Mouse (Mus musculus) embryonic facial prominence, embryonic 11.5 days (tissue): ENCODE measurements around the gene Farp2. TPM values are rescaled to one million over a fixed set of nuclear protein-coding genes. Genes with fewer than 3 reads are reported as not detected.
A peak's percentile ranks its signal among the peaks of the same experiment; 100 is the strongest.

ENCODE experiments used
- ATAC-seq: fragments of 200-750 bp; cut with Nextera tagmentation; replicated peaks from 2 replicates; pipeline ENCODE4 v1.8.0; 2017; ENCODE audit warnings: low read depth; ENCODE audit not compliant: insufficient number of reproducible peaks, low FRiP score, low TSS enrichment
- DNase-seq: peaks from one replicate; pipeline ENCODE4 v3.0.0-alpha.2; 2015; ENCODE audit warnings: low spot score
- H3K27ac ChIP-seq: fragments of 300-500 bp; sonication (generic); replicated peaks from 2 replicates; pipeline ENCODE4 v1.5.1; 2014; ENCODE audit warnings: mild to moderate bottlenecking, low read depth, low read length, control low read depth
- H3K27me3 ChIP-seq: fragments of 300-500 bp; sonication (generic); 2 replicates; pipeline ENCODE4 v1.6.1; 2014; ENCODE audit warnings: mild to moderate bottlenecking, low read length, moderate library complexity, mixed read lengths; ENCODE audit not compliant: control insufficient read depth, insufficient read depth
- H3K36me3 ChIP-seq: fragments of 300-500 bp; sonication (generic); replicated peaks from 2 replicates; pipeline ENCODE4 v1.6.1; 2014; ENCODE audit warnings: low read depth, mild to moderate bottlenecking, low read length, moderate library complexity, mixed read lengths; ENCODE audit not compliant: control insufficient read depth, insufficient read depth
- H3K4me1 ChIP-seq: fragments of 300-500 bp; sonication (generic); 2 replicates; pipeline ENCODE4 v1.6.1; 2014; ENCODE audit warnings: low read length, mixed read lengths; ENCODE audit not compliant: control insufficient read depth, insufficient read depth
- H3K4me2 ChIP-seq: fragments of 300-500 bp; sonication (generic); 2 replicates; pipeline ENCODE4 v1.6.1; 2014; ENCODE audit warnings: low read depth, mild to moderate bottlenecking, control low read depth, low read length, moderate library complexity
- H3K4me3 ChIP-seq: fragments of 300-500 bp; sonication (generic); 2 replicates; pipeline ENCODE4 v1.5.1; 2014; ENCODE audit warnings: low read depth, low read length, control low read depth
- H3K9ac ChIP-seq: fragments of 300-500 bp; sonication (generic); replicated peaks from 2 replicates; pipeline ENCODE4 v1.6.1; 2014; ENCODE audit warnings: mild to moderate bottlenecking, control low read depth, low read length
- H3K9me3 ChIP-seq: fragments of 300-500 bp; sonication (generic); replicated peaks from 2 replicates; pipeline ENCODE4 v1.6.1; 2016; ENCODE audit warnings: mild to moderate bottlenecking, low read length, inconsistent platforms, mixed read lengths; ENCODE audit not compliant: control insufficient read depth
- WGBS: fragments of 180-500 bp; shearing (Covaris S2); extraction: QIAGEN DNeasy Blood & Tissue Kit; methylation state at CpG from one replicate; pipeline ENCODE4 v1.1.7; 2014; 5-methylcytosine and 5-hydroxymethylcytosine counted together
- polyA plus RNA-seq: library from polyadenylated mRNA; unstranded; fragments of >200 nt; fragmentation: Nextera tagmentation; extraction: Ambion mirVana; gene quantifications from 2 replicates; pipeline ENCODE4 v1.2.1, GENCODE M21; 2014

The Farp2 gene
- polyA plus RNA-seq, 1 experiment from 2014 or later: 6.9 TPM

DNA sequence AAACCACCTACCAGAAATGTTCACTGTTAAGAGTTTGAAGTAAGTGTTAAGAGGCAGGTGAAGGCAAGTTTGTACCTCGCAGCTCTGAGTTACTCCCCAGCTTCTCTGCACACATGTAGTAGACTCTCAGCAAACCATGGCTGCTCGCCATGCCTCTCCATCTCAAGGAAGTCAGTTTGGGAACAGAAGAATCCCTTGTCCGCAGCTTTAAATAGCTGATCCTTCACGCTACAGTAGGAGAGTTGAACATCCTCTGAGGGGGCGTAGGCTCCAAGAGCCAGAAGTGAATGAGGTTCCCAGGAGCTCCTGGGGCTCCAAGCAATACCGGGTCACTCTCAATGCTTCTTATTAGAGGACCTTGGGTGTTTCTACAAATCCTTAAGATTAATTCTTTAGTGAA lies 84.0 kb downstream of the Farp2 start:
- H3K4me3 ChIP-seq: no peak overlapping the region
- no peaks in the 10 kb centered on the region for H3K9me3 ChIP-seq
- DNase-seq (no peak), ATAC-seq (no peak)
- no peak overlapping the region for H3K4me2 ChIP-seq
- no peak overlapping the region for H3K27ac ChIP-seq
- no peaks in the 10 kb centered on the region for H3K27me3 ChIP-seq
- H3K9ac ChIP-seq: no peak overlapping the region
- H3K36me3 ChIP-seq: no peaks in the 10 kb centered on the region
- 54% methylated on average over 6 of the region's 6 CpGs for WGBS
- H3K4me1 ChIP-seq: no peaks in the 10 kb centered on the region

DNA sequence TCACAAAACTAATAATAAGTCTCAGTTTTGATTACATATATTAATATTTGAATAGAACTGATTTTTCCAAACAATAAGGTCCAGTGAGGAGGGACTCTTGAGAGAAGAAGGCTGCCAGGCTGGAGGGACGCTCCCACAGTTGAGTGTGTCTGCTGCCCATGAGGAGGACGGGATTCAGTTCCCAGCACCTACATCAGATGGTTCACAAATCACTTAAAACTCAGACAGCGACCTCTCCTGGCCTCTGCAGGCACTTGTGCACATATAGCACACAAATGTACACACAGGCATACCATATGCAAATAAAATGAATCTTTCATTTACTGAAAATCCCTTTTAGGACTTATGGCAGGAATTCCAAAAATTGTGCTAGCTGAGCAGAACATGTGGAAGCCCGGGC lies 91.0 kb downstream of the Farp2 start:
- 73% methylated on average over 4 of the region's 4 CpGs for WGBS
- ATAC-seq: no peak

DNA sequence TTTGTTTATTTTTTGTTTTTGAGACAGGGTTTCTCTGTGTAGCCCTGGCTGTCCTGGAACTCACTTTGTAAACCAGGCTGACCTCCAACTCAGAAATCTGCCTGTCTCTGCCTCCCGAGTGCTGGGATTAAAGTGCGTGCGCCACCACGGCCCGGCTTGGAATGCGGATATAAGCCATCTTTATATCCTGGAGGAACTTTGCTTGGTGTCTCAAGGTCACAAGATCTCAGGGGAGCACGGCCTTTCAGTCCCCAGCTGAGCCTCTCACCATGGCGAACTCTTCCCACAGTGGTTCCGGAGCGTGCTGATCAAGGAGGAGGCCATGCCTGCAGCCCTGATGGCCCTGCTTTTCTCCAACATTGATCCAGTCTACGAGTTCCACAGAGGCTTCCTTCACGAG lies 92.0 kb downstream of the Farp2 start:
- Histone ChIP-seq H3K4me1 (no peaks in the 10 kb centered on the region), H3K4me3 (no peak overlapping the region), H3K4me2 (no peak overlapping the region), H3K27ac (no peak overlapping the region), H3K36me3 (no peaks in the 10 kb centered on the region), H3K9me3 (no peaks in the 10 kb centered on the region), H3K9ac (no peak overlapping the region), H3K27me3 (no peaks in the 10 kb centered on the region)
- WGBS: 94% methylated on average over 12 of the region's 12 CpGs
- ATAC-seq (no peak), DNase-seq (no peak)

More for the DNA sequence above, 91.0 kb downstream of the Farp2 start:
- Histone ChIP-seq H3K36me3 (no peaks in the 10 kb centered on the region), H3K27me3 (no peaks in the 10 kb centered on the region), H3K4me3 (no peak overlapping the region), H3K27ac (no peak overlapping the region), H3K9me3 (no peaks in the 10 kb centered on the region), H3K4me2 (no peak overlapping the region), H3K4me1 (no peaks in the 10 kb centered on the region), H3K9ac (no peak overlapping the region)
- DNase-seq: no peak

DNA sequence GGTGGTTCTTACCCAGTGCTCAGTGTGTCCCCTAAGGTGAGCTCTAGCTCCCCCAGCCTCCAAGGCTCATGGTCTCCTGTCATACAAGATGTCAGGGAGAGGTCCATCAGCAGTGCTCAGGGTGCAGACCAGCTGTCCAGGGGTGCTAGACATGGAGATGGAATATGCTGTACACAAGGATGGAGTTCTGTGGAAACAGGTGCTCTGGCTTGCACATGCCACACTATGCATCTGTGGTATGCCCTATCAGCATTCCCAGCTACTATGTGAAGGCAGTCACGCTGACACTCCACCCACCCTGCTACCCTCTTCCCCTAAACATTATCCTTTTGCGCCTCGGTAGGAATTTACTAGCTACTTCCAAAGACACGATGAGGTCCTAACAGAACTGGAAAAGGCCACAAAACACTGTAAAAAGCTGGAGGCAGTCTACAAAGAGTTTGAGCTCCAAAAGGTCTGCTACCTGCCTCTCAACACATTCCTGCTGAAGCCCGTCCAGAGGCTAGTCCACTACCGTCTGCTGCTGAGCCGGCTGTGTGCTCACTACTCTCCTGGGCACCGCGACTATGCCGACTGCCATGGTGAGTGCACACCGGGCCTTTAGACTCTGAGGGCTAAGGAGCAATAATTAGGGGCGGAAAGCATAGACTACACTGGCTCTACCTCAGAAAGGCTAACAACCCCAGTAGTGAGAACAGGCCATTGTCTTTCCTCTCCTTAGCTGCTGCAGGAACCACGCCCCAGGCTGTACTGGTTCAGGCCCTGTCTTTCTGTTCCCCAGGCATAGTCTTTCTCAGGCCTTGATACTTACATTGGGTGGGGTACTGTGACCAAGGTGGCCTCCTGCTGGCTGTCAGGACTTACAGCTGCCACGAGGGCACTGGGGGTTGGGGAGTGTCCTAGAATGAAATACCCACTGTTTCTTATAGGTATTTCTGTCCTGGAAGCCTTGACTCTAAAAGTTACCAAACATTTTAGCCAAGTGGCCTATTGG lies 95.5 kb downstream of the Farp2 start:
- Histone ChIP-seq H3K27ac (no peak overlapping the region), H3K27me3 (no peaks in the 10 kb centered on the region), H3K4me2 (no peak overlapping the region), H3K4me1 (no peaks in the 10 kb centered on the region), H3K4me3 (no peak overlapping the region), H3K9ac (no peak overlapping the region), H3K9me3 (no peaks in the 10 kb centered on the region), H3K36me3 (no peaks in the 10 kb centered on the region)
- 74% methylated on average over 14 of the region's 14 CpGs for WGBS
- ATAC-seq: no peak
- no peak for DNase-seq

DNA sequence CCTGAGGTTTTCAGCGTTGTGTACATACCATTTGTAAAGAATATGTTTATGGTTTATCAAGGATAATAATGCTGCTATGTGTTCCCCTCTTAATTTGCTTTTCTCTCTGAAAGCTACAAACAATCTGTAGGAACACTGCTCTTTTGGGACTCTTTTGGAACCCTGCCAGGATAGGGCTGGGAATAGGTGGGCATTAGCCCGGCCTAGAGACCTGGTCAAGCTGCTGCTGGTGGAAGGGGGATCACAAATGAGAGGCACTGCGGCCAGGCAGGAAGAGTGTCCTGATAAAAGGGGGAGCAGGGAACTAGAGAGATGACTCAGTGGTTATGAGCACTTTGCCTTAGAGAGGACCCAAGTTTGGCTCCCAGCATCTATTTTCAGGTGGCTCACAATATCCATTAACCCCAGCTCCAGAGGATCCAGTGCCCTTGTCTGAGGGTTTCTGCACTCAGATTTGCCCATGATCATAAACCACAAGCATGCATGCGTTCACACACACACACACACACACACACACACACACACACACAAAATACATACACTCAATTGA lies 96.9 kb downstream of the Farp2 start:
- no peaks in the 10 kb centered on the region for H3K36me3 ChIP-seq
- no peaks in the 10 kb centered on the region for H3K9me3 ChIP-seq
- no peaks in the 10 kb centered on the region for H3K27me3 ChIP-seq
- no peak overlapping the region for H3K4me3 ChIP-seq
- no peak overlapping the region for H3K4me2 ChIP-seq
- no peak overlapping the region for H3K27ac ChIP-seq
- DNase-seq (no peak), ATAC-seq (no peak)
- no peaks in the 10 kb centered on the region for H3K4me1 ChIP-seq
- H3K9ac ChIP-seq: no peak overlapping the region
- WGBS: 90% methylated on average over 4 of the region's 4 CpGs

DNA sequence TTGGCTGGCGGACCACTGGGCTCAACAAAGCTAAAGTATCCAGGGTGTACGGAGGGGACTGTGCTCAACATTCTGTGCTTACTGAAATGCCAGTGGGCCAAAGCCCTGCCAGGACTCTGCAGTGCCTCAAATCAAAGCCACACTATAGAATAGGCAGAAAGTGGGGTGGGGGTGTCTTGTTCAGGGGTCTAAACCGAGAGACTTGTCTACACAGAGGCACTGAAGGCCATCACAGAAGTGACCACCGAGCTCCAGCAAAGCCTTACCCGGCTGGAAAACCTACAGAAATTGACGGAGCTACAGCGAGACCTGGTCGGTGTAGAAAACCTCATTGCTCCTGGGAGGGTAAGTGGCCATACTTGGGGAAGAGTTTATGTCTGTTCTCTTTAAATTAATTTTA lies 97.9 kb downstream of the Farp2 start:
- Histone ChIP-seq H3K9me3 (no peaks in the 10 kb centered on the region), H3K4me2 (no peak overlapping the region), H3K27me3 (no peaks in the 10 kb centered on the region), H3K9ac (no peak overlapping the region), H3K4me3 (no peak overlapping the region), H3K4me1 (no peaks in the 10 kb centered on the region), H3K36me3 (no peaks in the 10 kb centered on the region), H3K27ac (no peak overlapping the region)
- DNase-seq (no peak), ATAC-seq (no peak)
- WGBS: 86% methylated on average over 8 of the region's 8 CpGs

DNA sequence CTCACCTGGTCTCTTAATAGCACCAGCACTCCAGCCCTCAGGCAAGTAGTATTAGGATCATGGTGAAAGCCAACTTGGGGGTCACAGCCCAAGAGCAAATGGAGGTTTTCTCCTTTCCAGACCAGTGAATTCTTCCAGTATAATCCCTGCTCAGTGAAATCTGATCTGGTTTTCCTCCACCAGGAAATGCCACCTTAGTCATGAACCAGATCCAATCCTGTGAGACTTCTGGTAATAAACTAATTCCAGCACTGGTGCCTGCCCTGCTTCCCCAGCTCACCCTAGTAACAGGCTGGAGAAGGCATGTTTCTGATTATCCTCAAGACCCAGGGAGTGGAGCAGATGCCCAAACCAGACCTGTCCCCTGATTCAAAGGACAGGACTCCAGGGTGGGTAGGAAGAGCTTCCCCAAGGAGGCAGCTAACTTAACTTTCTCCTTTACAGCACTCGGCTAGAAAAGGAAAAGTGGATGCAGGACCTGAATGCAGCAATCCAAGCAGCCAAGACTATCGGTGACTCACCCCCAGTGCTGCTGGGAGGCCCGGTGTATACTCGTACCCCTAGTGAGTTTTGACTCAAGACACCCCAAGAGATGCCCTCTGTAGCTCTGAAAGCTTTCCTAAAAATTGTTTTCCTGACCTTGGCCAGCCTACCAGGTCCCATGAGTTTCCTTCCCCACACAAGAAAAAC lies 106.3 kb downstream of the Farp2 start:
- H3K4me2 ChIP-seq: no peak overlapping the region
- whole genome bisulfite sequencing: 70% methylated on average over 4 of the region's 4 CpGs
- ATAC-seq: peak; percentile 74; the same call in 1 of the 2 replicates

More for the DNA sequence above, 106.3 kb downstream of the Farp2 start:
- Histone ChIP-seq H3K9ac (no peak overlapping the region), H3K27me3 (no peaks in the 10 kb centered on the region), H3K4me3 (no peak overlapping the region), H3K27ac (0 out of 2 replicates have a peak overlapping the region, but pooled peaks have one; percentile 23), H3K4me1 (peaks cover 4% of the 10 kb centered on the region), H3K9me3 (no peaks in the 10 kb centered on the region), H3K36me3 (peaks cover 4% of the 10 kb centered on the region)
- DNase-seq: peak; percentile 75
